Mouse (Mus musculus) erythroid progenitor cell, adult 5-6 weeks (primary cell): ENCODE data around the gene 0610009B22Rik. TPM values are rescaled to one million over a fixed set of nuclear protein-coding genes. Genes with fewer than 3 reads are reported as not detected.
"Not testable (repeated sequence)": the region's sequence is repeated elsewhere in the genome, so short reads cannot be mapped to it uniquely, and the experiment has no call there.

Experiments
- ATAC-seq: replicated peaks from 2 replicates; pipeline ENCODE4 v1.8.0; 2016; ENCODE audit warnings: moderate number of reproducible peaks, mild to moderate bottlenecking, moderate TSS enrichment, inconsistent platforms; ENCODE audit not compliant: poor library complexity, low FRiP score, severe bottlenecking
- total RNA-seq, 2 experiments: library from RNA; stranded (forward) in 1 of 2; stranded (reverse) in 1 of 2; fragments of 150-400 nt in 1 of 2; fragments of 186-747, 209-891 nt in 1 of 2; gene quantifications; 2 replicates each; pipeline versions ENCODE4 v1.2.3 to v1.2.4; 2015 to 2017; ENCODE audit warnings: low replicate concordance in 2 of 2

The 0610009B22Rik gene
- total RNA-seq (2015; ENCODE audit: low replicate concordance) = 15.1 and 21.3 TPM in 2 replicates
- 1.9 and 9.8 TPM in 2 replicates for total RNA-seq (2017; ENCODE audit: low replicate concordance)

DNA sequence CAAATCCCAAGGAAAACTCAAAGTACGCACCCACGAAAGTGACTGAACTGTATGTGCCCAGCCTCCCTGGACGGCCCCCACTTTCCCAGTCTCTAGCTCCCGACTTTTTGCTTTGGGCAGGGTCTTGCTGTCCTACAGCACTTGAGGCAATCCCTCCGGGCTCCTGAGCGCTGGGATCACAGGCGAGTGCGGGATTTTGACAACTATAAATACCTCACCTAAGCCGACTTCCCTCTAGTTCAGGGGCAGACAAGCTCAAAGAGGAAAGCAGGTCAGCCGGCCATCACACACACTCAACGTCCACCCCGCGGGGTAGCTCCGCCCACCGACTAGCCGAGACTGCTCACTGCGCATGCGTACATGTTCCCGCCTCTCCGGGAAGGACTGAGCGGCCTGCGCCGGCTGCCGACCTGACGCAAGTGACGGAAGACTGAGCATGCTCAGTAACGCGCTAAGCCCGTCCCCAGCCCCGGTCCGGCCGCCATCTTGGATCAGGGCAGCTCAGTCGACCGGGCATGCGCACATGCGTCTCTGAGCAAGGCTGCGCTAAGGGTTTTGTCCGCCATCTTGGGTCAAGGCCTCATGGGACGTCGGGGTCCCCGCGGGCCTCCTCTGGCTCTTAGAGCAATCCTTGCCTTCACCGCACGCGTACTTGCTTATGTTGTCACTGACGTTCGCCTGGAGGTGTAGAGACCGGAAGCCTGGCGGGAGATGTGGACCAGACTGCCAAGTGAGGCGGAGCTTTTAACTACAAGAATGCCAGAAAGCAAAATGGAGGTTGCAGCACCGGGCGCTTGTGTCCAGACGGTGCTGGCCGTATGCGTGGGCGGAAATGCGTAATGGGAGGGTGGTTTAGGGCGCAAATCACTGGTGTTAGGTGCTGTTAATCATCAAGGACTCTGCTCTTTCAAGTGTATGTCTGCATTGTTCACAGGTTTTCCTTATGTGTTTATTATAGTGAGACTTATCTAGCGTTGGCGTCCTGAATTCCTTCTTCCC lies at the start of gene 0610009B22Rik:
Gene 0610009B22Rik (minus strand): TSS at position 545 of the 999 bp plus-strand sequence.
- peak; percentile 97 for ATAC-seq

DNA sequence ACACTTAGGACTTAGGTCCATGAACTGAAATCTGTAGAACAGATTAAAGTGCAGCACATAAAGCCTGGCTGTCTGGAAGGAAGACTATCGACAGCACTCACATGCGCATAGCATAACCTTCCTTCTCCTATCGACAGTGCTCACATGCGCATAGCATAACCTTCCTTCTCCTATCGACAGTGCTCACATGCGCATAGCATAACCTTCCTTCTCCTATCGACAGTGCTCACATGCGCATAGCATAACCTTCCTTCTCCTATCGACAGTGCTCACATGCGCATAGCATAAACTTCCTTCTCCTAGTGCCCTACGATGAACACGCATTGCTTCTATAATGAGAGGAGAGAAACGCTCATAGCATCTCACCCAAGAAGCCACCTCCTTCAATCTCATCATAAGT lies 45.5 kb upstream of the 0610009B22Rik start:
- not testable (repeated sequence) for ATAC-seq

DNA sequence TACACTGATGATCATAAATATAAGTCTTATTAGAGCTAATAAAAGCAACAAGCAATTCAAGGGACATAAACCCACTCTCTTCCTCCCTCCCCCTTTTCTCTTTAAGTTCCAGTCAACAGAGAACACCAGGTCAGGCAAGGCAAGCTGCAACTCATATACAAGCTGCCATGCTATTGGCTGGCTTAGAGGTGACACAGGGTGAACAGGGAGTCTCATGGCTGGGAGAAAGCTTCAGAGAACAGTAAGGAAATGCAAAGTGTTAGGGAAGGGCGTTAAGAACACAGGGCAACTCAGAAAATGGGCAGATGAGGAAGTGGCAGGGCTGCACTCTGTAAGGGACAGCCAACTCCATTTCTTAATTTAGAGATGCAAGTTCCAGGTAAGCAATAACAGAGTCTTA lies 44.2 kb upstream of the 0610009B22Rik start:
- no peak for ATAC-seq

DNA sequence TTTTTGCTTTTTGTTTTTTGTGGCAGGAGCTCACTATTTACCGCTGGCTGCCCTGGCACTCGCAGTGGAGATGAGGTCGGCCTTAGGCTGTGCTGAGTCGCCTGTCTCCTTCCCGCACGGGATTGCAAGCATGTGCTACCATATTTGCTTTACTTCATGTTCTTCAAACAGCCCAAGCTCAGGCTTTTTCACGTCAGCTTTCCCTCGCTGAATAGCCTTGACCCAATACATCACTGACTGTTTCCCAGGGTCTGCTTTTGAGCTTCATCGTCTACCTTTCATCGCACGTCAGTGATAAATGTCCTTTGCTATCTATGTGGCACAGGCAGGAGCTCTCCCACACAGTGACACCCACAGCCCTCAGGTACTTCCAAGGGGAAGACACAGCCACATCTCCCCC lies 32.4 kb upstream of the 0610009B22Rik start:
- no peak for ATAC-seq

DNA sequence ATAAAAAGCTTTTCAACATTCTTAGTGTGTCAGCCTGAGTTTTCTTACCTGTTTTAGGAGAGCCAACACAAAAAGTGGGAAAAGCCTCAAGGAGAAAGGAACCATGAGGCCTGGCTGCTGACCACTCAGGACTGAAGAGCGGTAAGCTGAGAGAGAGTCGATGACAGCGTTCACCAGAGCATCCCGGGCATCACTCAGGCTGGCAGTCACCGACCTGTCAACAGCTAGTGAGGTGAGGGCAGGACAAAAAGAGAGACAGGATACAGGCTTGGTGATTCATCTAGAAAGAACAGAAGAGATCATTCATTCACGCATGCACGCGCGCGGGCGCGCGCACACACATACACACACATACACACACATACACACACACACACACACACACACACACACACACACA lies 18.4 kb upstream of the 0610009B22Rik start:
- no peak for ATAC-seq

DNA sequence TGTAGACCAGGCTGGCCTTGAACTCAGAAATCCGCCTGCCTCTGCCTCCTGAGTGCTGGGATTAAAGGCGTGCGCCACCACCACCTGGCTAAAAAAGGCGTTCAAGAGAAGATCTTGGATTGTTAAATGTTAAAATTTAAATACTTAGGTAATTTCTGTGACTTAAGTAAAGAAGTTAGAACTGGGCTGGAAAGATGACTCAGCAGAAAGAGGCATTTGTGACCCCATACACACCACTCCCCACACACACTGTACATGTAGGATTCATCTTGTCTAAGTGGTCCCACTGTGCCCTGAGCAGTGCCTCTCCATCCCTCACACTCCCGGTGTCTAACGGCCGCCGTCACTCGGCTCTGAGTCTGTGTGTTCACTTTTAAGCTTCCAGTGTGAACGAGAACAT lies 17.8 kb upstream of the 0610009B22Rik start:
- no peak for ATAC-seq

DNA sequence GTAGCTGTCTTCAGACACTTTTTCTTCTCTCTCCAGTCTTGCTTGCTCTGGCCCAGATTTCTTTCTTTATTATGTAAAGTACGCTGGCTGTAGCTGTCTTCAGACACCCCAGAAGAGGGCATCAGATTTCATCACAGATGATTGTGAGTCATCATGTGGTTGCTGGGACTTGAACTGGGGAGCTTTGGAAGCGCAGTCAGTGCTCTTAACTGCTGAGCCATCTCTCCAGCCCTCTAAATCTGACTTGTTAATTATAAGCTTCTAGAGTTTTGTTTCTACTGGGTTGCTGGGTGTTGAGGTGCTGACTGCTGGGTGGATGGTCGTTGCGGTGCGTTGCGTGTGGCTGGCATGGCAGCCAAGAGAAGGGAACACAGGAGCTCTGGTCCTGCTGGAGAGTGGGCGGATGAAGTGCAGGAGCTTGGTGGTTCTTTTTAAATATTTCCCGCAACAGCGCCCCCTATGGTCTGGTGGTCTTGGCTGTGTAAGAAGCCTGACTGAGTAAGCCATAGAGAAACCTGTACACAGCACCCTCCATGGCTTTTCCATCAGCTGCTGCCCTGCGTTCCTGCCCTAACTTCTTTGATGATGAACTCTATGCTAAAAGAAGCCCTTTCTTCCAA lies 14.8 kb upstream of the 0610009B22Rik start:
- no peak; the same call in 1 of the 2 replicates for ATAC-seq

DNA sequence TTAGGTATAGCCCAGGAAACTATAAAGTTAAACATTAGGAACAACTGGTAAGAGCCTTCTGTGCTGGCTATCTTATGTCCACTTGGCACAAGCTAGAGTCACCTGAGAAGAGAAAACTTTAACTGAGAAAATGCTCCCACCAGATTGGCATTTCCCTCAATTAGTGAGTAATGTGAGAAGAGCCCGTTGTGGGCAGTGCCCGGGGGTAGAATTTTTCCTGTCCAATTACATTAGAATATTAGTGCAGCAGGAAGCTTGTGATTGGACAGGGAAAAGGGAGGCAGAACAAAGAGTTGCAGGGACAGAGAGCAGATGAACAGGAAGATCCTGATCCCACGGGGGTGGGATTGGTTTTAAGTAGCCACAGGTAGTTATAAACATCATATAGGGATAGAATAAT lies 14.2 kb upstream of the 0610009B22Rik start:
- no peak for ATAC-seq

DNA sequence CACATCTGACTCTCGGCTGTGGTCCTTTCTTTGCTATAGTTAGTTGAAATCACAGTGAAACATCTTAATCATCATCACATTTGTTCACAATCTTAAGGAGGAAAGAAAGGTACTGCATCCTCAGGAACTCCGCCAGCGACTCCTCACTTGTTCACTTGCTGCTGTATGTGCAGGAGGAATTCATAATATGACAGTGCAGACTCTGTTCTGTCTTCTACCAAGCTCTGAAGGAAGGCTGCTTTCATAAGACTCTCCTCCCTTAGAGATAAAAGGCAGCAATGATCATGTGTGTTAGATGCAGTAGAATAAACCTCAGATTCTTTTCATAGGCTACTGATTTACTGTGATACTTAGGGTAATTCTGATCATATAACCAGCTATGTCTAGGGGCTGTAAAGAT lies 6.3 kb upstream of the 0610009B22Rik start:
- ATAC-seq = no peak

DNA sequence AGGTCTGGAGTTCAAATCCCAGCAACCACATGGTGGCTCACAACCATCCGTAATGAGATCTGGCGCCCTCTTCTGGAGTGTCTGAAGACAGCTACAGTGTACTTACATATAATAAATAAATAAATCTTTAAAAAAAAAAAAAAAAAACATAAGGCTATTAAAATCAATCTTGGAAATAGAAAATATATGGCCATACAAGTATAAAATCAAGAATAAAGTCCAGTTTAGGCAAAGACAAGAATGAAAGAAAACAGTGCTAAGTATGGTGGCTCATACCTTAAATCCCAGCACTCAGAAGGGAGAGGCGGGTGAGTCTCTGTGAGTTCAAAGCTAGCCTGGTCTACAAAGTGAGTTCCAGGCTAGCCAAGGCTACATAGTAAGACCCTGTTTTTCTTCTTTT lies 1.9 kb upstream of the 0610009B22Rik start:
- ATAC-seq = not testable (repeated sequence)

DNA sequence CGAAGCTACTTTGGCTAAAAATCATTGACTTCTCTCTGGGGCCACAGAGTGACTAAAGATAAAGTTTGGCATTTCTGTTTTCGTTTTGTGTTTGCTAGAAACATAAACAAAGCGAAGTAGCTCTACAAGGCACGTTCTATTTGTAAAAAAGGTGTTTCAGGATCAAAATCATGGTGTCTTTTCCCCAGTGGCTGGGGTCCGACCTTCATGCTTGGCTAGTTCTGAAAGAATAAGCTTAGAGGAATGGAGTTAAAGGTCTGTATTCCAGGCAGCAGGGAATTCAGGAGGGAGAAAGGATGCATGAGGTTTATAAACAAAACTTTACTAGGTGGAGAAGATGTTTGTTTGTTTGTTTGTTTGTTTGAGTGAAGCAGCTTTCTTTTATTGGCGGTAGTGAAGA lies 669 bp upstream of the 0610009B22Rik start:
- ATAC-seq = peak; percentile 2; the same call in 1 of the 2 replicates

DNA sequence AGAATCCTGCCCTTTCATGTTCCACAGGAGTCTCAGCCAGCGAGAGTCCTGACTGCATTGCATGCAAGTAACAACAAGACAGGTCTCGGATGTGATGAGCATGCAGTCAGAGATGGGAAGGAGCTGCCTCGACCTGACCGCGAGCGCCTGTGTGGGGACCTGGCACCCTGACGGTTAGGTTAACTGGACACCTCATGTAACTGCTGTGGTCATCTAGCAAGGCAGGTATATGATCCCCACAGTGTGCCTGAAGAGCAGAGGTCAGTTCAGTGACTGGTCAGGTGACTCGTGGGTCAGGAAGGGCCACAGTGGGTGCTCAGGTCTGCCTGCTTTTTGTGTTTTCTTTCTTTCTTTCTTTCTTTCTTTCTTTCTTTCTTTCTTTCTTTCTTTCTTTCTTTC lies 6.7 kb downstream of the 0610009B22Rik start:
- peak; percentile 27; the same call in 1 of the 2 replicates for ATAC-seq

DNA sequence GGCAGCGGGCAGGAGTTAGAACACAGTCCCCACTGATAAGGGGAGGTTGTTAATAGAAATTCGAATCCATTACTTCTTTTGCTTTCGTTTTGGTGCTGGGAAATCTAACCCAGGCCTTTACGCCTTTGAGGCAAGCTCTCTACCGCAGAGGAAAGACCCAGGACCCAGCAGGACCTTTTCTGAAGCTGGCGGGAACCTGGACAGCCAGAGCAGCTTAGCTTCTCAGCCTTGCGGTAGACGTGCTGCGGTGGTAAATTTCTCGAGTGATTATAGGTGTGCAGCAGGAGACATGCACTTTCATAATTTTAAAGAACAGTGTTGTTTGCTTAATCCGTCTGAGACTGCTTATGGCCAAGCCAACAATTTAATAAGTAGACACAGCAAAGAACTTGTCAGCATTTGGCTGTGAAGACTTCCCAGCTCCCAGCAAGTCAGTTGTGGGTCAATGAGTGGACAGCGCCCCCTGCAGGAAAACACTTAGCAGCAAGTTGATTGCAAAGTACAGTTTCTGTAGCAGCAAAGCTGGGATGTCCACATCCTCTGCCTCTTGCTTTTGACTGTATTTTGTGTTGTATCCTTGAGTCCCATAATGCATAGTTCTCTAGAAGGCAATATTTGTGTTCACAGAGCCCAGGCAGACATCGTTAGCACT lies 7.2 kb downstream of the 0610009B22Rik start:
- ATAC-seq = peak; percentile 87

DNA sequence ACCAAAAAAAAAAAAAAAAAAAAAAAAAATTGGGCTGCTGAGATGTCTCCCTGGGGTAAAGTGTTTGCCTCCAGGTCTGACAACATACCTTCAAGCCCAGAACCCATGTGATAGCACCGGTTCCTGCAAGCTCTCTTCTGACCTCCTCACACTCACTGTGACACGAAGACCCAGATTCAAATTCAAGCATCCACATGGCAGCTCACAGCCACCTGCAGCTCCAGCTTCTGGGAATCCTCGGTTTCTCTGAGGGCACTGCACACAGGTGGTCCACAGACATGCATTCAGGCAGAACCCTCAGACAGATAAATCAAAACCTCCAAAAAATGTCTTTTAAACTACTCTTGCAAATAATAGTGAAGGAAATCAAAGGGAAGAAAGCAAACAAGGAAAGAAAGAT lies 9.2 kb downstream of the 0610009B22Rik start:
- no peak for ATAC-seq

DNA sequence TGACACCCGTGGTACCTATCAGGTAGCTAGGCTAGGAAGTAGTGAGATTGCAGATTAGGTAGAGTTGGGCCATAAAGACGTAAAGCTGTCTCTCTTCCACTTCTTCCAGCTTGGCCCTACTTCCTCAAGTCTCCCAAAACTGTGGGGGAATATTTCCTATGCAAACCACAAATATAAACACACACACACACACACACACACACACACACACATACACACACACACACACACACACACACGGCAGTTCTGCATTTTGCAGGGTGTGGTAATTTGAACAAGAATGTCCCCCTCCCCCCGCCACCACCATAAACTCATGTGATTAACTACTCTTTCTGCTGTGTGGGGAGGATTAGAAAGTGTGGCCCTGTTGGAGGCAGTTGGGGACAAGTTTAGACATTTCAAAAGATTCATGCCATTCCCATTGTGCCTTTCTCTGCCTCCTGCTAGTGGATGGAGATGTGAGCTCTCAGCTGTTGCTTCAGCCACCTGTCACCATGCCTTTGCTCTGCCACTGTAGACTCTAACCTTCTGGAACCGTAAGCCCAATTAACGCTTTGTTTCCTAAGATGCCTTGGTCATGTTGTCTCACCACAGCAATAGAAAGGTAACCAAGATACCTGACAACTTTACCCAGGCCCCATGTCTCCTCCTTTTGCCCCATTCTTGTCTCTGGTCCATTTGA lies 10.8 kb downstream of the 0610009B22Rik start:
- ATAC-seq = no peak

DNA sequence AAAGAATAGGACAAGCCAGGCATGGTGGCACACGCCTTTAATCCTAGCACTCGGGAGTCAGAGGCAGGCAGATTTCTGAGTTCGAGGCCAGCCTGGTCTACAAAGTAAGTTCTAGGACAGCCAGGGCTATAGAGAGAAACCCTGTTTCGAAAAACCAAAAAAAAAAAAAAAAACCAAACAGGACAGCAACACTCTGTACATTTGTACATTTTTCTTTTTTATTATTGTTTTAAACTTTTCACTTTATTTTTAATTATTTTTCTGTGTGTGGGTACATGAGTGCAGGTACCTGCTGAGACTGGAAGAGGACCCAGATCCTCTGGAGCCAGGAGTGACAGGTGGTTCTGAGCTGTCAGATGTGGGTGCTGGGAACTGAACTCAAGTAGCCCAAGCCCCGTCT lies 13.3 kb downstream of the 0610009B22Rik start:
- ATAC-seq = no peak

DNA sequence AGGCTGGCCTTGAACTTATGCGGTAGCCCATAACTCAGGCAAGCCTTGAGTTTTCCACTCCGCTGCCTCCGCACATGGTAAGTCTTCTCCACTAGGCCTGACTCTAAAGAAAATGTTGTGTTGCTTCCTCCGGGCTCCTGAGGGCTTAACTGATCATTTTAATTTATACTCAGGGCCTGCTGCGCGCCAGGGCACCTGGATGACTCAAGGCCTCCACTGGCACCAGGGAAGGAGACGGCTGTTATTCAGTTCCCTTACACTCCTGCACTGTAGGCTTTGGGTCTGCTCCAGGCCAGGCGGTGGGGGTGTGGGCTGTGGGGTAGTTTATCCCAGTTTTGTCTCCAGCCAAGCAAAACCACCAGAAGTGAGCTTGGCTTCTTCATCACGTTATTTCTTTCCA lies 15.4 kb downstream of the 0610009B22Rik start:
- no peak for ATAC-seq

DNA sequence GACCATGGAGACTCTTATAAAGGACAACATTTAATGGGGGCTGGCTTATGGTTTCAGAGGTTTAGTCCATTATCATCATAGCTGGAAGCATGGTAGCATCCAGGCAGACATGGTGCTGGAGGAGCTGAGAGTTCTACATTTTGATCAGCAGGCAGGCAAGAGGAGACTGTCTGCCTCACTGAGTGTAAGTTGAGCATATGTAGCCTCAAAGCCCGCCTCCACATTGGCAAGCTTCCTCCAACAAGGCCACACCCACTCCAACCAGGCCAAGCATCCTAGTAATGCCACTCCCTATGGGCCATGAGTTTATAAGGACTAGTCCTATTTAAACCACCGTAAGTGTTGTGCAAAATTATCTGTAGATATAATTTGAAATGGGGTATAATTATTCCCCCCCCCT lies 17.3 kb downstream of the 0610009B22Rik start:
- ATAC-seq = no peak

DNA sequence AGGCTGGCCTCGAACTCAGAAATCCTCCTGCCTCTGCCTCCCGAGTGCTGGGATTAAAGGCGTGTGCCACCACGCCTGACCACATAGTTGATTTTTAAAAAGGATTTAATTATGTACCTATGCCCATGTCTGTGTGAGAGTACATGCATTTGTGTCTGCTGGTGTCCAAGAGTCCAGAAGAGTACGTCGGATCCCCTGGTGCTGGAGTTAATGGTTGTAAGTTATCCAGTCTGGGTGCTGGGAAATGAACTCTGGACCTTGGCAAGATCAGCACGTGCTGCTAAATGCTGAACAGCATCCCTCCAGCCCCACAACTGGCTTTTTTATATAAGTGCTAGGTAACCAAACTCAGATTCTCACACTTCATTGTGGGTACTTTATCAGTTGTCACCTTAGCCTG lies 17.8 kb downstream of the 0610009B22Rik start:
- ATAC-seq = no peak

DNA sequence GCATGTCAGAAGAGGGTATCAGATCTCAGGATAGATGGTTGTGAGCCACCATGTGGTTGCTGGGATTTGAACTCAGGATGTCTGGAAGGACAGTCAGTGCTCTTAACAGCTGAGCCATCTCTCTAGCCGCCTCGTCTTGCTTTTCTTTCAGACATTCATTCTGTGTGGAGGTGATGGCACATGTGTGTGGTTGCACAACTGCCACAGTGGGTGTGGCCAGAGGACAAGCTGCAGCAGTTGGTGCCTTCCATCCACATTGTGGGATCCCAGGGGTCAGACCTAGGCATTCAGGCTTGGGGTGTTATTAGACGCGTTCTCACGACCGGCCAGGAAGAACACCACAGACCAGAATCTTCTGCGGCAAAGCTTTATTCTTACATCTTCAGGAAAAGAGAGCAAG lies 23.9 kb downstream of the 0610009B22Rik start:
- ATAC-seq = not testable (repeated sequence)
